Mouse (Mus musculus) embryo, embryonic 10.5 days (tissue): Measurements from ENCODE around the gene Cacna1d.

Experiments used
- DNase-seq: peaks from one replicate; pipeline ENCODE4 v3.0.0-alpha.2; 2015; ENCODE audit warnings: low spot score

Cacna1d gene

DNA sequence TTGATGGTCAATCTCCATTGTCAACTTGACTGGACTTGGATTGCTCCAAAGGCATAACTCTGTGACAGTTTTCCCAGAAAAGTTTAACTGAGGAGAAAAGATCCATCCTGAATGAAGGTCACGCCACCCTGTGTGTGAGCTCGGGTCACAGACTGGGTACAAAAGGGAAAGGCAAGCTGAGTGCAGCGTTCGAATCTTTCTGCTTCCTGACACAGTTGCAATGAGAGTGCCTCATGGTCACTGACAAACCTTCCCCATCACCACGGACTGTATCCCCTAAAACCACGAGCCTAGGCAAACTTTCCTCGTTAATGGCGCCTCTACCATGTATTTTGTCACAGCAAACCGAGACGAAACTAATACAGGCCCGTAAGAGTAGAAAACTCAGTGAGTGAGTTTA lies 325.2 kb downstream of the Cacna1d start:
- DNase-seq, result no peak

DNA sequence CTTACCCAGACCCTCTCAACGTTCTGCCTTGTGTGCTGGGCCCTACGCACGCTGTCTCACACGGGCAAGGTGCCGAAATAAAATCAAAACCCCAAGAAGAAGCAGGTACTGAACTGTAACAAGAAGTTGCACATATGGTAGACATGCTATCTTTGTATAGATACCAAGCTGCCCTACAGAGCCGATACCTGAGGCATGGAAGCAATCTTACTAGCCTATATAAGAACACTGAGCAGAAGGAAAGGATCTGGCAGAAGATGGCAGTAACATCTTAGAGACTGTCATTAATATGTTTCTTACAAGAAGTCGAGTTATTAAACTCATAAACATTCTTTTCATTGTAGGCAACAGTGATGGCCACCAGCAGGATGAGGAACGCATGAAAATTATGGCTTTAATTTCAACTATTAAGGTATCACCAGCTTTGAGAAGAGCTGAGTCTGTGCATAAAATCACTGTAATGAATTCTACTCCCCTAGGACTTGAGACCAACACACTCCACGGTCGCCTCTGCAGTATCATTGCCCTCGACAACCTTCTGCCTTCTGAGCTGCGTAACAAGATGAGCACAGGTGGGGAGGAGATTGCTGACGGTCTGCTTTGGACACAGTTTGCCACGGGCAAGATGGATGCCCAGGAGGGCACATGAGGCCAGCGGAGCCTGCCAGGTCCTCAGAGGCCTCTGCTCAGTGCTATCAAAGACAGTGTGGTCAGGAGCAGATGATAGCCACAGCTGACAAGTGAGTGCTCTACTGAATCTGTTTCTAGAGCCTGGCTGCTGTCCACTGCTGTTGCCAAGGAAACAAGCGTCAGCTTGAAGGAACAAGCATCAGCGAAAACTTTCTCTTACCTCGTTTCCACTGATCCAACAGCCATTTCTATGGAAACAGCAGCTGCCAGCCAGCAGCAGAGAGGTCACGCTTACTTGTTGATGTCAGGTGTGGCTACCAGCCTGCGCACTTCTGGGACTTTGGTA lies 327.2 kb downstream of the Cacna1d start:
- DNase-seq, result peak; percentile 13

DNA sequence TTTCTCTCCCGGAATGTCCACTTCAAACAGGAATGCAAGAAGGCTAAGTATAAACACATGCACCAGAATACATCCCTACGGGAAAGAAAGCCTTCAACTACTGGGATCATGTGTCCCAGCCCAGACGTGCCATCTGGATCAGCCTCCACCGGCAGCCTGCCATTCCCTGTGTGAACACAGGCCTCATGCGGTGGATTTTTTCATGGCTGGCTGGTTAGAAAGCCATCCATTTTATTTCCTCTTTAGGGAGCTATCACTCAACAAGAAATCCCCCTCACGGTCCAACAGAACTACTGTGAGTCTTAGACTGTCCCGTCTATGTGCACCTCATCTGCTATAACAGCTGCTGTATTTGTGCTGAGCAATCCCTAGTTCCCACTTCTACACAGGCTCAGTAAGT lies 343.5 kb downstream of the Cacna1d start:
- peak; percentile 50 for DNase-seq

DNA sequence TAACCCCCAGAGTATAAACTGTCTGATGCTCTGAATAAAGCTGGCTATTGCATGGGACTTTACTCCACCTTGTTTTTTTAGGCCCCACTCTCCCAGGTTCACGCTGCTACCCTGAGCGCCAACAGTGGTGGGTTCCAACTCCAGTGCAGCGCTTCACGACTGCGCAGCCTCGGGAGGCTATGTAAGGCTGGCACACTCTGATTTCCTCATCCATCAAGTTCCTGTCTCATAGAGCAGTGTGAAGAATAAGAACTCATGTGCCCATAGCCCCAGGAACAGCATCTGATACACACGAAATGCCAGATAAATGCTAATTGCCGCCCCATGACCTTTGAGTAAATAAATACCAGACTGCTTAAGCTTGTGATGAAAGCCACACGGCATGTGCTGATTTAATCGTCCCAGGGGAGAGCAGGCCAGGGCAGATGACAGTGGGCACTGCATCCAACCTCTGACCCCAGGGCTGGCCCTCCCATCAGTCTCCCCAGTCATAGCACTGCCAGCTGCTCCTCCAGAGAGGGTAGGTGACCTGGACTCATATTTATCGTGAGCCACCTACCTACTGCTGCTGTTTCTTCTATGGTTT lies 352.8 kb downstream of the Cacna1d start:
- peak; percentile 87 for DNase-seq

DNA sequence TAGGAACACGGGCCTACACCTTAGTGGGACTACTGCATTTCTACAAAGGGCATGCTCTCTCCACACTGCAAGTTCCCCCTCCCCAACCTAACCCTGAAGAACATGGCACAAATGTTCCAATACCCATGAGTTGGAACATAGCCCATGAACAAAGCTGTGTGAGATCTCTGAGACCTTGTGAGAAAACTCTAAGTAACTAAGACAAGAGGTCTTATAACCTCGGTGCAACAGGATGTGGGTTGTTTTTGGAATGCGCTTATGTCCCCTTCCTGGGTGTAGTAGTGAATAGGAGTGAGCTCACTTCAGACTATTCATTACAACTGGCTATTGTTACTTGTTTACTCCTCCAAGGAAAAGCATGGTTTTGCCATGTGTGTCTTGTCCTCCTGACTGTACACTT lies 353.3 kb downstream of the Cacna1d start:
- DNase-seq, result no peak

GRCm38 (mm10) chr14:30136965-30137364 lies 354.3 kb downstream of the Cacna1d start:
- DNase-seq, result peak; percentile 93

- no peak for DNase-seq
Observed at GRCm38 (mm10) chr14:30135351-30135750, 355.9 kb downstream of the Cacna1d start.

GRCm38 (mm10) chr14:30133684-30134083 lies 357.6 kb downstream of the Cacna1d start:
- no peak for DNase-seq

GRCm38 (mm10) chr14:30131256-30131655 lies 360.0 kb downstream of the Cacna1d start:
- no peak for DNase-seq

- no peak for DNase-seq
Observed at GRCm38 (mm10) chr14:30130092-30130491, 361.2 kb downstream of the Cacna1d start.

- peak; percentile 60 for DNase-seq
Observed at GRCm38 (mm10) chr14:30129378-30129777, 361.9 kb downstream of the Cacna1d start.

DNA sequence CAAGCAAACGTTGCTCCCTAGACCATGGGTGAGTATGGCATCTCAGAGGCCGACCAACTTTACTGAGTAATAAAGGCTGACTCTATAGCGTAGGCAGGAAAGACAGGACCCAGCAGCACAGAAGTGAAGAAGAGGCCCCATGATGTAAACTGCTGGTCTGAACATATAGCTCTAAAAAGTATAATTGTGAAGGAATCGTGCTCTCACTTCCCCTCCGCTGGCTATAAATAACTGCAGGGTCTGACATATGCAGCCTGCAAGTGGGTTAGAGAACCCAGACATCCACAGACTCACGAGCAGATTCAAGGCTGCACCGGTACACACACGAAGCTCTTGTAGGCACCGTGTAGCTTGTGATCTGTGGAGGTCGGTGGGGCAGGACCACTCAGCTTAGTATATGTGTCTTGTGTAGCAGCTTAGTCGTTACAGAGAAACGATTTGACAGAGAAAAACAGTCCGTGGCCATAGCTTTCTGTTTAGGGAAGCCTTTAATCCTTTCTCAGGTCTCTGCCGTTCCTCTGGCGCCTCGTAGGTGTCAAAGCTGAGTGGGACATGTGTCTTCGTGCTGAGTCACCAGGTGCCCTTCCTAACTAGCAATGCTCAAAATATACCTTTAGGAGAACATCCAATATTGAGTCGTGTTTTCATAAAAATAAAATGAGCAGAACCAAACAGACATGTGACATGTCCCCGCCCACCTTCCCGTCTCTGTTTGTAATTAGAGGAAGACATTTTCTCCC lies 366.1 kb downstream of the Cacna1d start:
- DNase-seq, result no peak

- no peak for DNase-seq
Observed at GRCm38 (mm10) chr14:30120023-30120422, 371.2 kb downstream of the Cacna1d start.

DNA sequence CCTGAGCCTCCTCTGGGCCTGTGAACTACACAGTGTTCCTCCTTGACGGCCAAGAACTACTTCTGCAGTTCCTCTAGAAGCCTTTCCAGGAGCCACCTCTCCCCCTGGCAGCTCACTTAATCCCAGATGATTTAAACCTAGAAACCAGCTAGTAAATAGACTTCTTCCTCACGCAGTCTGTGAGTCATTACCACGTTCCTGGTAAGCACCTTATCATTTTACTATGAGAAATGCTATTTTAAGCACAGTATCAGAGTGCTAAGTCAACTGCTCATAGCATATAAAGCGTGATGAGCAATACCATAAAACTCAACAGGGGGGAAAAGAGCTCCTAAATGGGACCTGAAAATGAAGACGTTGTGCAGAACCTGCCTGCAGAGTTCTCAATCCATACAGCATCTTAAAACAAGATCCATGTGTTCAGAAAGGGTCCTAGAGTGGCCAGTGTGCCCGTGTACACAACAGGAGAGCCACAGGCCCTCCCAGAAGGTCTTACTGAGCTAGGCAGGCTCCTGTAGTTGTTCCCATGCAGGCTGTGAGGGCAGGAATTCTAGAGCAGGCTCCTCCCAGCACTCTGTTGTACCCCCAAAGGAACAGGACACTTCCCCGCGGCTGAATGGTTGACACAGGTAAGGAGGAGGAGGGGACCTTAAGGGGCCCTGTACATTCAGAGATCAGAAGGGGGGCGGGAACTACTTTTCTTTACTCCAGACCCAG lies 377.7 kb downstream of the Cacna1d start:
- DNase-seq, result no peak

- DNase-seq, result peak; percentile 53
Observed at GRCm38 (mm10) chr14:30109079-30109478, 382.2 kb downstream of the Cacna1d start.

DNA sequence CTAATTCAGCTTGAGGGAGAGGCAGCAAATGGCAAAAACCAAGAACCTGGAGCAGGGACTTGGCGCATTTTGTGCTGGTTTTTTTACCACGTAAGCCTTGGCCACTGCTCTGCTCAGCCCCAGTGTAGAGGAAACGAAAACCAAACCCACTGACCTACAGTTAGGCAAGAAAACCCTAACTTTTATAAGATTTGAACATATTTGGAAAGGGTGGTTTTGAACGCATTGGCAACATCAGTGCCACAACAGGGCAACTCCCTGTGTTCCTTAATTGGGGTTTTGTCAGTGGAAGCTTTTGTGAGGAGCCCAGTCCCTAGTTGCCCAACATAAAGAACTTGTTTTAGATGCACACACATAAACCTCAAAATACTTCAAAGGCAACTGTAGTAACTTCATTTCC lies 384.7 kb downstream of the Cacna1d start:
- no peak for DNase-seq

- DNase-seq, result no peak
Observed at GRCm38 (mm10) chr14:30105551-30105950, 385.7 kb downstream of the Cacna1d start.

DNA sequence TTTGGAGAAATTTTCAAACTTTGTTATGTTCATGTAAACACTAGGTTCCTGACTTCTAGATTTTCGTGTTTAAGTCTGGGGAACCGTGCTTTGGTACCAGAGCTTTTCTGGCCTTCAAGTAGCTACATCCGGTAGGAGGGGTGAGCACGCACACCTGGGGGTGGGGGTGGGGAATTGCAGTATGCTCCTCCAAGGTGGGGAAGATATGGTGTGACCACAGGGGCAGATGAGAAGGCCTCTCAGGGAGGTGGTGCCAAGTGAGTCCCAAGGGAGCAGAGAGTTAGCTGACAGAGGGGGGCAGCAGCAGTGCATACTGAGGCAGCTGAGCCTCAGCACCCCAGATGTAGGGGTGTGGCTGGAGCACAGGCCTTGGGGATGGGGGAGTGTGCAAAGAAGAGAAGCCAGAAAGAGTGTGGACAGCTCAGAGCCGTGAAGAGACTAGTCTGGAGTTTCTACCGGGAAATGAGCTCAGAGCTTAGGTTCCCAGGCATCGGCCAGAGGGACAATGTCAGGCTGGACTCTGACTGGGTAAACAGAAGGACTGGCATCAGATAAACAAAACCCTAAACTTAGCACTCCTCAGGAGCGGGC lies 387.2 kb downstream of the Cacna1d start:
- DNase-seq, result no peak

DNA sequence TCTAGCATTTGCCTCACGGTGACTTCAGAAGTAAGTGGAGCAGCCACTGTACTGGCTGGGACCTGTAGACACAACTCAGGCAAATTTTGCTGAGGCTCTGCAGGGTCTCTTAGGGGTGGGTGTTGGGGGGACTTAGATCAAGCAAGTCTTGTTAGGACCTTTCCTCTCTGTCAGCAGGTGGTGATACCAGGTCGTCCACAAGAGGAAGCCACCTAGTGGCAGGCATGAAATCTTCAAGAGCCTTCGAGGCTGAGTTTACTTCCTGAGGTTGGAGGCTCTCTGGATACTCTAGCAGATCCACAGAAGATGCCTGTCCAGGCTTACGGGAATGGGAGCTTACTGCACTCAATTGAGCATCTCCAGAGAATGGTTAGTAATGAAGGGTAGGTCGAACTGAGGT lies 394.0 kb downstream of the Cacna1d start:
- DNase-seq, result peak; percentile 13

DNA sequence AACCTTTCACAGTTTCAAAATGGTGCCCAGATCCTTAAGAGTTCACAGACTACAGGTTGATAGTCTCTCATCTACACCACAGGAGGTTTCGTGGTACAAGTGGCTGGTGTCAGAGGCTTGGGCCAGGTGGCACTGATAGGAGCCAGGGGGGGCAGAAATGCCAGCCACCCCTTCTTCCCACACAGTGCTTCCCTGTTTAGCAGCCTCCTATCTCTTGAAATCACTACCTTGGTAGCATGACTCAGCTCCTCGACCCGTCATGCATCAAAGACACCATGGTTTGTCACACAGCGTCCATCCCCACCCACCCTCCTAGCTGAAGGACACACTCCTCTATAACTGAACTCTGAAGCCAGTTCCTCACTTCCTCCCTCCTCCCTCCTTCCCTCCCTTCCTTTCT lies 398.8 kb downstream of the Cacna1d start:
- no peak for DNase-seq

GRCm38 (mm10) chr14:30092021-30092420 lies 399.2 kb downstream of the Cacna1d start:
- no peak for DNase-seq

DNA sequence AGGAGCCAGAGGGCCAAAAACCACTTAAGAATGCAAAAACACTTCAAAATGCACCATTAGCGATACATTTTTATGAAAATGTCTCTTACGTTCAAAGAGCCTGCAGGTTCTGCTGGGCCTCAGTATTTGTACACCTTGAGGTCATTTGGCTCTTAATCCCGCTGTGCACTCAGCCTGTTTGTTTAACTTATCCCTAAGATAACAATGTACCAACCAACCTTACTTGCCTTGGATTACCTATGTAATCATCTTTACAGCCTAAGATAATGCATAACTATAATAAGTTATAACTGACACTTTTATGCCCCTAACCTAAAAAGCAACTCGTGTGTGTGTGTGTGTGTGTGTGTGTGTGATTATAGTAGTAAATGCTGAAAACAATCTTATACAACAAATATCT lies 411.5 kb downstream of the Cacna1d start:
- DNase-seq, result no peak
